Mouse (Mus musculus) liver, adult 2 months (tissue): Measurements from ENCODE around the gene C8g. TPM values are rescaled to one million over a fixed set of nuclear protein-coding genes. Genes with fewer than 3 reads are reported as not detected.

Source experiments
- DNase-seq: peaks from one replicate; pipeline ENCODE4 v3.0.0-alpha.2; 2011; ENCODE audit warnings: low read depth, low spot score; ENCODE audit errors: extremely low read depth
- H3K27ac ChIP-seq: fragments of 200-500 bp; replicated peaks from 2 replicates; pipeline ENCODE4 v1.5.1; 2012; ENCODE audit warnings: low read depth, mild to moderate bottlenecking, control low read depth, inconsistent platforms, low read length; ENCODE audit not compliant: insufficient read depth
- H3K27me3 ChIP-seq: fragments of 200-500 bp; 2 replicates; pipeline ENCODE4 v1.6.1; 2012; ENCODE audit warnings: mild to moderate bottlenecking, moderate library complexity, low read length, inconsistent platforms; ENCODE audit not compliant: control insufficient read depth, insufficient read depth
- H3K36me3 ChIP-seq: fragments of 200-500 bp; 2 replicates; pipeline ENCODE4 v1.6.1; 2012; ENCODE audit warnings: low read length, inconsistent platforms; ENCODE audit not compliant: control insufficient read depth, insufficient read depth
- H3K4me1 ChIP-seq: fragments of 200-500 bp; 2 replicates; pipeline ENCODE4 v1.6.1; 2011; ENCODE audit warnings: low read length; ENCODE audit not compliant: control insufficient read depth, insufficient read depth
- H3K4me3 ChIP-seq: fragments of 200-500 bp; 2 replicates; pipeline ENCODE4 v1.5.1; 2011; ENCODE audit warnings: low read depth, mild to moderate bottlenecking, control low read depth, low read length, moderate library complexity; ENCODE audit not compliant: insufficient read depth
- H3K79me2 ChIP-seq: fragments of 200-500 bp; 2 replicates; pipeline ENCODE4 v1.6.1; 2012; ENCODE audit warnings: inconsistent platforms, mild to moderate bottlenecking, low read length, moderate library complexity; ENCODE audit not compliant: control insufficient read depth, insufficient read depth
- H3K9ac ChIP-seq: fragments of 200-500 bp; 2 replicates; pipeline ENCODE4 v1.6.1; 2012; ENCODE audit warnings: low read depth, mild to moderate bottlenecking, control low read depth, inconsistent platforms, low read length
- CTCF ChIP-seq: fragments of 200-500 bp; IDR thresholded peaks from 2 replicates; pipeline ENCODE4 v1.5.1; 2011; ENCODE audit warnings: low read depth, low read length, control low read depth
- POLR2A ChIP-seq: fragments of 200-500 bp; IDR thresholded peaks from 2 replicates; pipeline ENCODE4 v1.6.1; 2011; ENCODE audit warnings: low read length, control low read depth; ENCODE audit not compliant: insufficient read depth; ENCODE audit errors: extremely low read depth
- WGBS: fragments of 180-500 bp; shearing (Covaris S2); methylation state at CpG from one replicate; pipeline ENCODE4 v1.1.7; 2018; 5-methylcytosine and 5-hydroxymethylcytosine counted together
- polyA plus RNA-seq: library from polyadenylated mRNA; depleted of rRNA; stranded (reverse); fragments of >200 nt; gene quantifications from 2 replicates; pipeline ENCODE4 v1.2.3, GENCODE M21; 2012
- total RNA-seq: library from RNA; depleted of rRNA; stranded (reverse); fragments of >200 nt; gene quantifications from 2 replicates; pipeline ENCODE4 v1.2.3, GENCODE M21; 2014

The C8g gene
- total and polyA plus RNA-seq, 2 experiments, result 721 to 939 TPM

DNA sequence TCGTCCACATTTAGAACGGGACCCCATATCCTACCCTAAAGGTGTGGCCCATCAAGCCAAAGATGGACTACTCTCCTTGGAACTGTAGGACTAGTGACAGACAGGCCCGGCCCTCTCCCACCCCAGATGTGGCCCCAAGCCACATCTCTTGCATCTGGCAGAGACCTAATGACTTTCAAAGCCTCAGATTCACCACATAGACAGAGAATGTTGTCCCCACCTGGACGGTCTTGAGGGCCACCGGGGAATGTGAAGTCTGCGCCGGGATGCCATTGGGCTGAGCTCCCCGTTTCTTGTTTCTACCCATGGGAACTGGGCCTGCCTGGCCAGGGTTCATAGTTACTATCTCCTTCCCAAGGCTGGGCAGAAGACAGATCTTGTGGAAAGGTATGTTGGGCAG, 24.0 kb downstream of the C8g start:
- no peak overlapping the region for H3K9ac ChIP-seq
- TF ChIP-seq POLR2A (no peak), CTCF (no peak)
- no peak for DNase-seq
- H3K27me3 ChIP-seq, result no peaks in the 10 kb centered on the region
- no peak overlapping the region; the same call in 1 of the 2 replicates for H3K27ac ChIP-seq
- H3K36me3 ChIP-seq, result no peaks in the 10 kb centered on the region
- H3K79me2 ChIP-seq, result no peaks in the 10 kb centered on the region
- 89% methylated on average over 8 of the region's 8 CpGs for WGBS
- peaks cover 28% of the 10 kb centered on the region for H3K4me1 ChIP-seq
- no peak overlapping the region for H3K4me3 ChIP-seq

DNA sequence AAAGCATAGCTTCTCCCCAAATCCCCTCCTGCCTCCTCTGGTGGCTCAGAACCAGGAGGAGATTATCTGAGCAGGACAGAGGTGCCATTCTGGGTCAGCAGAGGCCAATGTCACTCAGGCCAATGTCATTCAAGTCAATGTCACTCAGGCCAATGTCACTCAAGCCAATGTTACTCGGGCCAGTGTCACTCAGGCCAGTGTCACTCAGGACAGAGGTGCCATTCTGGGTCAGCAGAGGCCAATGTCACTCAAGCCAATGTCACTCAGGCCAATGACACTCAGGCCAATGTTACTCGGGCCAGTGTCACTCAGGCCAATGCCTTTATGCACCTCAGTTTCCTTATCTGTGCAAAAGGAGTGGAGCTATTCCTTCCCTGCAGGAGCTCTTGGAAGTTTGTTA, 29.0 kb downstream of the C8g start:
- Histone ChIP-seq H3K27ac (peak overlapping the region; percentile 16), H3K4me1 (peaks cover 14% of the 10 kb centered on the region), H3K36me3 (no peaks in the 10 kb centered on the region), H3K4me3 (no peak overlapping the region), H3K9ac (no peak overlapping the region), H3K27me3 (no peaks in the 10 kb centered on the region), H3K79me2 (no peaks in the 10 kb centered on the region)
- peak; percentile 98 for DNase-seq
- TF ChIP-seq POLR2A (no peak), CTCF (no peak)
- 14% methylated on average over 2 of the region's 2 CpGs for WGBS

DNA sequence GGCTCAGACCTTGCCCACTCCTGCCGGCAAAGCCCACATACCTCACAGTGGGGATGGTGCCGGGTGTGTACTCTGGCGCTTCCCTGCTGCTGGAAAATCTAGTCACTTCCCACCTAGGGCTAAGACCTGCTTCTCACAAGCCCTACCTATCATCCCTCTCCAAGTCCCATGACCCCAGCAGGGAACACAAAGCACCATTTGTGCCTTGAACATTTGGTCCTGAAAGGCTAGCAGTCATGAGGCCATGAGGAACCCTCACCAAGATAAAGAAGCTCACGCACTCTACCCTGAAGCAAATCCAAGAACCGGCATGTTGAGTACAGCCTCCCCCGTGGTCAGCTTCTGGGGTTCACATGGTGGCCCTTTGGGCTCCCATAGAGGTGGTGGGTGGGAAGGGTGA, 31.6 kb downstream of the C8g start, which contains the start of gene Ptgds:
Gene Ptgds, minus strand, starts transcription at position 78 of the 400 bp plus-strand sequence.
- no peak for TF ChIP-seq CTCF
- TF ChIP-seq POLR2A, result no peak
- Histone ChIP-seq H3K36me3 (no peaks in the 10 kb centered on the region), H3K27ac (no peak within 1 kb of the TSS), H3K79me2 (no peaks in the 10 kb centered on the region), H3K27me3 (no peaks in the 10 kb centered on the region), H3K4me1 (peaks cover 17% of the 10 kb centered on the region), H3K4me3 (no peak within 1 kb of the TSS), H3K9ac (no peak within 1 kb of the TSS)
- WGBS, result 71% methylated on average over 6 of the region's 6 CpGs
- DNase-seq, result no peak

DNA sequence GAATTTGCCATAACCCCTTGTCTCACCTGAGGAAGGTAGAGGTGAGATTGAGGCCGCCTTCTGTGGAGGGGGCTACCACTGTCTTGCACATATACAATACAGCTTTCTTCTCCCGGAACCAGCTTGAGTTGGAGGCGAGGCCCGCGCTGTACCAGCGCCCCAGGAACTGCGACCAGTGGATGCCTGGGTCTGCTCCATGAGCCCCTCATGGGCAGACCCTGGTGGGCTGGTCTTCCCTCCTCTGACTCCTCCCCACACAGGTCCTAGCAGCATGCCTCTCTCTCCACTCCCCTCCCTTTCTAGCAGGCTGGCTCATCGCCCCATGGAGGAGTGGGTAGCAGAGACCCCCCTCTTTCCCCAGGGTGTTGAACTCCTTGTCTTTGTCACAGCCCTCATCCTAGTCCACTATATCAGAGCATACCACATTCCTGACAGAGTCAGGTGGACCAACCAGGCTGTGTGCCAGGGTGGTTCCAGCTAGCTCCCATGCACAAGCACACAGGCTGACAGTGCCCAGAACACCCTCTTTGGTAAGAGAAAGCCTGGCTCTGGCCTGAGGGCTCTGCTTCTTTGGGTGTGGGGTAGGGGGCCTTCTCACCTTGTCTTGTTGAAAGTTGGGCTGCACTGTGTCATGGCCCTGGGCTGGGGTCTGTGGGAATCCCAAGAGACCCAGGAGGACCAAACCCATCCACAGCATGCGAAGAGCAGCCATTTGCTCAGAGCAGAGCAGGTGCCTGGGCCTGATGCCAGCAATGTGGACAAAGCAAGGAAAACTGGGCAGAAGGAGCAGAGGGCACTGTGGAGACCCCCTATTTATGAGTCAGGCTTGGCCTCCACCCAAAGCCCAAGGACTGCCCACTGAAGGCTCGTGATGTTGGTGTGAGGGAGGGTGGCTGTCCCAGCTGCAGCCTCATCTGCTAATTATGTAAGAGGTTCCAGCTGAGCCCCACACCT, 32.3 kb downstream of the C8g start:
- Histone ChIP-seq H3K4me3 (no peak overlapping the region), H3K27me3 (no peaks in the 10 kb centered on the region), H3K27ac (no peak overlapping the region), H3K79me2 (no peaks in the 10 kb centered on the region), H3K4me1 (peaks cover 17% of the 10 kb centered on the region), H3K36me3 (no peaks in the 10 kb centered on the region), H3K9ac (no peak overlapping the region)
- WGBS, result 89% methylated on average over 10 of the region's 10 CpGs
- TF ChIP-seq POLR2A (no peak), CTCF (no peak)
- DNase-seq, result no peak

DNA sequence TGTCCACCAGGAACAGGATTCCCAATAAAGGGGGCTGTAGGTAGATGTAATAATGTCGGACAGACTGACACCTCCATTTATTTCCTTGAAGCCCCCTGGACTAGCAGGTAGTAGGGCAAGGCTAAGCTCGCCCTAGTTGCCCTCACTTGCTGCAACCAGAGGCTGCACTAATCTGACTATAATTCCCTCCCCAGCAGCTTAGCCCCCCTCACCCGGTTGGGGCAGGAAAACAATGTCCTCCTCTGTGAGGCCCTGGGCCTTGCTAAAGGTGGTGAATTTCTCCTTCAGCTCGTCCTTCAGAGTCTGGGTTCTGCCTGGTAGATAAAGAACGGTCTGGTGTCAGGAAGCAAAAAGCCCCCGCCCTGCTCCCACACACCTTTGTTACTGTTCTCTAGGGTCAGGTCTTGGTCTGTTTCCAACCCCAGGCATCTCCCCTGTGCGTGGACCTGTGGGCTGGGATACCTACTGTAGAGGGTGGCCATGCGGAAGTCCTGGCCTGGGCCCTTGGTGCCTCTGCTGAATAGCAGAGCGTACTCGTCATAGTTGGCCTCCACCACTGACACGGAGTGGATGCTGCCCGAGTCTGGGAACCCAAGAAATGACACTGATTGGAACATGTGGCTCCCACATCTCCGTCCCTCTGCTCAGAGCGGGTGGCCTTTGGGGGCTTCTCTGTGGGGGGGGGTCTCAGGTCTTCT, 33.8 kb downstream of the C8g start:
- no peaks in the 10 kb centered on the region for H3K79me2 ChIP-seq
- H3K27ac ChIP-seq, result no peak overlapping the region
- peaks cover 9% of the 10 kb centered on the region for H3K4me1 ChIP-seq
- DNase-seq, result no peak
- no peaks in the 10 kb centered on the region for H3K27me3 ChIP-seq
- TF ChIP-seq POLR2A (no peak), CTCF (no peak)
- H3K4me3 ChIP-seq, result no peak overlapping the region
- no peaks in the 10 kb centered on the region for H3K36me3 ChIP-seq
- 89% methylated on average over 14 of the region's 14 CpGs for WGBS
- no peak overlapping the region for H3K9ac ChIP-seq
